Mouse (Mus musculus) heart, embryonic 13.5 days (tissue): ENCODE measurements around the gene Med4. TPM values are rescaled to one million over a fixed set of nuclear protein-coding genes. Genes with fewer than 3 reads are reported as not detected.

Experiments
- ATAC-seq: fragments of 200-750 bp; cut with Nextera tagmentation; 2 replicates; pipeline ENCODE4 v1.8.0; 2017; ENCODE audit warnings: moderate TSS enrichment; ENCODE audit not compliant: insufficient number of reproducible peaks, low FRiP score, low TSS enrichment; ENCODE audit errors: extremely low read depth
- H3K27ac ChIP-seq: fragments of 300-500 bp; sonication (generic); replicated peaks from 2 replicates; pipeline ENCODE4 v1.5.1; 2015; ENCODE audit warnings: moderate library complexity, mild to moderate bottlenecking, inconsistent platforms
- H3K27me3 ChIP-seq: fragments of 300-500 bp; sonication (generic); replicated peaks from 2 replicates; pipeline ENCODE4 v1.6.1; 2015; ENCODE audit warnings: mild to moderate bottlenecking, inconsistent platforms
- H3K36me3 ChIP-seq: fragments of 300-500 bp; sonication (generic); 2 replicates; pipeline ENCODE4 v1.6.1; 2015; ENCODE audit warnings: mild to moderate bottlenecking, inconsistent platforms
- H3K4me1 ChIP-seq: fragments of 300-500 bp; sonication (generic); 2 replicates; pipeline ENCODE4 v1.6.1; 2015; ENCODE audit warnings: inconsistent platforms
- H3K4me2 ChIP-seq: fragments of 300-500 bp; sonication (generic); 2 replicates; pipeline ENCODE4 v1.6.1; 2015; ENCODE audit warnings: inconsistent platforms, mild to moderate bottlenecking, moderate library complexity
- H3K4me3 ChIP-seq: fragments of 300-500 bp; sonication (generic); 2 replicates; pipeline ENCODE4 v1.5.1; 2015; ENCODE audit warnings: moderate library complexity, mild to moderate bottlenecking, inconsistent platforms
- H3K9ac ChIP-seq: fragments of 300-500 bp; sonication (generic); 2 replicates; pipeline ENCODE4 v1.6.1; 2015; ENCODE audit warnings: inconsistent platforms, mild to moderate bottlenecking, moderate library complexity
- H3K9me3 ChIP-seq: fragments of 300-500 bp; sonication (generic); 2 replicates; pipeline ENCODE4 v1.6.1; 2016; ENCODE audit warnings: inconsistent platforms
- WGBS: fragments of 180-500 bp; shearing (Covaris S2); methylation state at CpG from one replicate; pipeline ENCODE4 v1.1.7; 2015; ENCODE audit warnings: mixed read lengths; 5-methylcytosine and 5-hydroxymethylcytosine counted together
- polyA plus RNA-seq: library from polyadenylated mRNA; unstranded; fragments of >200 nt; fragmentation: Nextera tagmentation; extraction: Ambion mirVana; gene quantifications from 2 replicates; pipeline ENCODE4 v1.2.1, GENCODE M21; 2015

Gene Med4
- polyA plus RNA-seq, 1 experiment from 2014 or later: 46.8 TPM

GRCm38 (mm10) chr14:73477077-73477476 lies 32.7 kb upstream of the Med4 start:
- H3K9me3 ChIP-seq: no peaks in the 10 kb centered on the region
- no peak overlapping the region for H3K9ac ChIP-seq
- 86% methylated on average over 10 of the region's 10 CpGs for WGBS
- H3K36me3 ChIP-seq: no peaks in the 10 kb centered on the region
- no peak for ATAC-seq
- no peak overlapping the region for H3K4me3 ChIP-seq
- H3K27ac ChIP-seq: no peak overlapping the region
- H3K4me1 ChIP-seq: peaks cover 37% of the 10 kb centered on the region
- no peaks in the 10 kb centered on the region for H3K27me3 ChIP-seq
- H3K4me2 ChIP-seq: no peak overlapping the region

GRCm38 (mm10) chr14:73478321-73478720 lies 31.5 kb upstream of the Med4 start:
- no peak overlapping the region for H3K4me3 ChIP-seq
- no peaks in the 10 kb centered on the region for H3K27me3 ChIP-seq
- H3K4me1 ChIP-seq: peaks cover 37% of the 10 kb centered on the region
- H3K4me2 ChIP-seq: no peak overlapping the region
- no peak overlapping the region for H3K27ac ChIP-seq
- WGBS: 70% methylated on average over 3 of the region's 3 CpGs
- no peaks in the 10 kb centered on the region for H3K36me3 ChIP-seq
- no peak overlapping the region for H3K9ac ChIP-seq
- H3K9me3 ChIP-seq: no peaks in the 10 kb centered on the region
- ATAC-seq: no peak

- H3K4me3 ChIP-seq: no peak overlapping the region
- ATAC-seq: no peak
- H3K27ac ChIP-seq: no peak overlapping the region
- H3K9me3 ChIP-seq: no peaks in the 10 kb centered on the region
- H3K4me1 ChIP-seq: peaks cover 24% of the 10 kb centered on the region
- 65% methylated on average over 1 of the region's 1 CpGs for WGBS
- H3K4me2 ChIP-seq: no peak overlapping the region
- H3K36me3 ChIP-seq: no peaks in the 10 kb centered on the region
- H3K9ac ChIP-seq: no peak overlapping the region
- H3K27me3 ChIP-seq: no peaks in the 10 kb centered on the region
Observed at GRCm38 (mm10) chr14:73479771-73480170, 30.1 kb upstream of the Med4 start.

- no peaks in the 10 kb centered on the region for H3K9me3 ChIP-seq
- ATAC-seq: no peak
- H3K4me1 ChIP-seq: peaks cover 19% of the 10 kb centered on the region; the same call in 1 of the 2 replicates
- H3K4me2 ChIP-seq: no peak overlapping the region
- no peaks in the 10 kb centered on the region for H3K27me3 ChIP-seq
- no peaks in the 10 kb centered on the region for H3K36me3 ChIP-seq
- 70% methylated on average over 5 of the region's 5 CpGs for WGBS
- no peak overlapping the region for H3K4me3 ChIP-seq
- no peak overlapping the region for H3K27ac ChIP-seq
- no peak overlapping the region for H3K9ac ChIP-seq
Observed at GRCm38 (mm10) chr14:73483516-73484229, 26.2 kb upstream of the Med4 start.

GRCm38 (mm10) chr14:73484366-73485110 lies 25.3 kb upstream of the Med4 start:
- 73% methylated on average over 3 of the region's 3 CpGs for WGBS
- H3K36me3 ChIP-seq: no peaks in the 10 kb centered on the region

GRCm38 (mm10) chr14:73486641-73487040 lies 23.2 kb upstream of the Med4 start:
- ATAC-seq: no peak
- 34% methylated on average over 5 of the region's 5 CpGs for WGBS
- Histone ChIP-seq H3K9ac (no peak overlapping the region), H3K27ac (no peak overlapping the region), H3K27me3 (no peaks in the 10 kb centered on the region), H3K4me3 (no peak overlapping the region), H3K9me3 (peaks cover 4% of the 10 kb centered on the region; the same call in 1 of the 2 replicates), H3K4me2 (no peak overlapping the region), H3K4me1 (0 out of 2 replicates have a peak, but pooled peaks cover 1% of the 10 kb centered on the region), H3K36me3 (no peaks in the 10 kb centered on the region)

More at GRCm38 (mm10) chr14:73484366-73485110, 25.3 kb upstream of the Med4 start:
- no peak for ATAC-seq
- Histone ChIP-seq H3K4me2 (no peak overlapping the region), H3K9ac (no peak overlapping the region), H3K4me3 (no peak overlapping the region), H3K9me3 (no peaks in the 10 kb centered on the region), H3K27me3 (no peaks in the 10 kb centered on the region), H3K27ac (no peak overlapping the region), H3K4me1 (peaks cover 11% of the 10 kb centered on the region; the same call in 1 of the 2 replicates)

- no peak for ATAC-seq
- H3K9ac ChIP-seq: no peak overlapping the region
- peaks cover 4% of the 10 kb centered on the region; the same call in 1 of the 2 replicates for H3K9me3 ChIP-seq
- no peak overlapping the region for H3K4me2 ChIP-seq
- no peak overlapping the region for H3K4me3 ChIP-seq
- no peaks in the 10 kb centered on the region for H3K27me3 ChIP-seq
- 82% methylated on average over 6 of the region's 6 CpGs for WGBS
- H3K4me1 ChIP-seq: peaks cover 3% of the 10 kb centered on the region; the same call in 1 of the 2 replicates
- H3K27ac ChIP-seq: no peak overlapping the region
- no peaks in the 10 kb centered on the region for H3K36me3 ChIP-seq
Observed at GRCm38 (mm10) chr14:73493356-73493755, 16.5 kb upstream of the Med4 start.

- Histone ChIP-seq H3K4me3 (no peak overlapping the region), H3K4me1 (peaks cover 3% of the 10 kb centered on the region; the same call in 1 of the 2 replicates), H3K36me3 (no peaks in the 10 kb centered on the region), H3K9me3 (peaks cover 4% of the 10 kb centered on the region; the same call in 1 of the 2 replicates), H3K4me2 (no peak overlapping the region), H3K27me3 (no peaks in the 10 kb centered on the region), H3K9ac (no peak overlapping the region), H3K27ac (no peak overlapping the region)
- 54% methylated on average over 6 of the region's 6 CpGs for WGBS
- ATAC-seq: no peak
Observed at GRCm38 (mm10) chr14:73494122-73494521, 15.7 kb upstream of the Med4 start.

- H3K36me3 ChIP-seq: no peaks in the 10 kb centered on the region
- ATAC-seq: no peak
- H3K27ac ChIP-seq: no peak overlapping the region
- 57% methylated on average over 7 of the region's 7 CpGs for WGBS
- H3K4me3 ChIP-seq: no peak overlapping the region
- no peak overlapping the region for H3K4me2 ChIP-seq
- peaks cover 3% of the 10 kb centered on the region; the same call in 1 of the 2 replicates for H3K4me1 ChIP-seq
- no peaks in the 10 kb centered on the region for H3K27me3 ChIP-seq
- H3K9me3 ChIP-seq: peaks cover 4% of the 10 kb centered on the region; the same call in 1 of the 2 replicates
- H3K9ac ChIP-seq: no peak overlapping the region
Observed at GRCm38 (mm10) chr14:73495753-73496152, 14.1 kb upstream of the Med4 start.

- ATAC-seq: no peak
Observed at GRCm38 (mm10) chr14:73501283-73501682, 8.5 kb upstream of the Med4 start.

GRCm38 (mm10) chr14:73501721-73502120 lies 8.1 kb upstream of the Med4 start:
- Histone ChIP-seq H3K9ac (no peak overlapping the region), H3K27me3 (no peaks in the 10 kb centered on the region), H3K4me1 (peaks cover 38% of the 10 kb centered on the region), H3K4me2 (no peak overlapping the region), H3K27ac (peak overlapping the region; percentile 84), H3K9me3 (no peaks in the 10 kb centered on the region), H3K4me3 (no peak overlapping the region), H3K36me3 (no peaks in the 10 kb centered on the region)
- ATAC-seq: no peak
- 62% methylated on average over 6 of the region's 6 CpGs for WGBS

More at GRCm38 (mm10) chr14:73501283-73501682, 8.5 kb upstream of the Med4 start:
- H3K9ac ChIP-seq: no peak overlapping the region
- peak overlapping the region; percentile 84; the same call in 1 of the 2 replicates for H3K27ac ChIP-seq
- H3K36me3 ChIP-seq: no peaks in the 10 kb centered on the region
- H3K4me1 ChIP-seq: peaks cover 36% of the 10 kb centered on the region
- no peaks in the 10 kb centered on the region for H3K9me3 ChIP-seq
- no peaks in the 10 kb centered on the region for H3K27me3 ChIP-seq
- H3K4me2 ChIP-seq: no peak overlapping the region
- no peak overlapping the region for H3K4me3 ChIP-seq
- 81% methylated on average over 9 of the region's 9 CpGs for WGBS
